Mouse (Mus musculus) bone marrow, adult 2 months (tissue): ENCODE data around the gene Orai1. TPM values are rescaled to one million over a fixed set of nuclear protein-coding genes. Genes with fewer than 3 reads are reported as not detected.

Experiments used
- H3K27ac ChIP-seq: fragments of 200-500 bp; 2 replicates; pipeline ENCODE4 v1.5.1; 2012; ENCODE audit warnings: low read depth, mild to moderate bottlenecking, control low read depth, inconsistent platforms, low read length; ENCODE audit not compliant: control insufficient read depth, poor library complexity, insufficient read depth
- H3K4me1 ChIP-seq: fragments of 200-500 bp; 2 replicates; pipeline ENCODE4 v1.6.1; 2011; ENCODE audit warnings: low read length; ENCODE audit not compliant: control insufficient read depth, insufficient read depth
- H3K4me3 ChIP-seq: fragments of 200-500 bp; replicated peaks from 2 replicates; pipeline ENCODE3; 2011; ENCODE audit warnings: mild to moderate bottlenecking, low read depth, low read length, control low read depth; ENCODE audit not compliant: control insufficient read depth
- CTCF ChIP-seq: fragments of 200-500 bp; IDR thresholded peaks from 2 replicates; pipeline ENCODE4 v1.5.1; 2011; ENCODE audit warnings: low read length, control low read depth; ENCODE audit not compliant: control insufficient read depth, insufficient read depth
- POLR2A ChIP-seq: fragments of 200-500 bp; IDR thresholded peaks from 2 replicates; pipeline ENCODE4 v1.6.1; 2011; ENCODE audit warnings: low read depth, mild to moderate bottlenecking, control low read depth, low read length, borderline replicate concordance; ENCODE audit not compliant: control insufficient read depth
- WGBS: fragments of 180-500 bp; shearing (Covaris S2); methylation state at CpG from one replicate; pipeline ENCODE4 v1.1.7; 2018; 5-methylcytosine and 5-hydroxymethylcytosine counted together
- polyA plus RNA-seq: library from polyadenylated mRNA; stranded (reverse); fragments of >200 nt; gene quantifications from 2 replicates; pipeline ENCODE4 v1.2.4, GENCODE M21; 2011; ENCODE audit warnings: low replicate concordance; ENCODE audit not compliant: missing spikeins, insufficient read depth, insufficient read length

The Orai1 gene
- polyA plus RNA-seq, 1 experiment: 30.8 TPM

GRCm38 (mm10) chr5:123033646-123034160, 18.8 kb downstream of the Orai1 start:
- Histone ChIP-seq H3K27ac (no peak overlapping the region), H3K4me1 (peaks cover 3% of the 10 kb centered on the region), H3K4me3 (no peak overlapping the region)
- 62% methylated on average over 7 of the region's 7 CpGs for WGBS
- TF ChIP-seq CTCF (no peak), POLR2A (no peak)

GRCm38 (mm10) chr5:123035089-123035488, 20.2 kb downstream of the Orai1 start:
- 84% methylated on average over 4 of the region's 4 CpGs for WGBS
- peaks cover 4% of the 10 kb centered on the region for H3K4me1 ChIP-seq
- H3K27ac ChIP-seq: no peak overlapping the region
- TF ChIP-seq POLR2A (no peak), CTCF (no peak)
- no peak overlapping the region for H3K4me3 ChIP-seq

- Histone ChIP-seq H3K4me1 (peaks cover 6% of the 10 kb centered on the region), H3K27ac (no peak overlapping the region), H3K4me3 (no peak overlapping the region)
- TF ChIP-seq POLR2A (no peak), CTCF (no peak)
- WGBS: 21% methylated on average over 6 of the region's 6 CpGs
Measured at GRCm38 (mm10) chr5:123035564-123035963, 20.7 kb downstream of the Orai1 start.

- Histone ChIP-seq H3K4me1 (peaks cover 7% of the 10 kb centered on the region), H3K4me3 (no peak overlapping the region), H3K27ac (no peak overlapping the region)
- no peak for TF ChIP-seq CTCF
- TF ChIP-seq POLR2A: no peak
- WGBS: 10% methylated on average over 5 of the region's 5 CpGs
Measured at GRCm38 (mm10) chr5:123038115-123038514, 23.2 kb downstream of the Orai1 start.

- TF ChIP-seq CTCF: peak; percentile 21; the same call in 1 of the 2 replicates
- TF ChIP-seq POLR2A: peak; percentile 79
- H3K27ac ChIP-seq: peak overlapping the region; percentile 50
- WGBS: 3% methylated on average over 25 of the region's 25 CpGs
- peaks cover 7% of the 10 kb centered on the region for H3K4me1 ChIP-seq
- peak overlapping the region; percentile 63 for H3K4me3 ChIP-seq
Measured at GRCm38 (mm10) chr5:123039120-123039752, 24.4 kb downstream of the Orai1 start.

GRCm38 (mm10) chr5:123040796-123041195, 25.9 kb downstream of the Orai1 start:
- no peak overlapping the region for H3K4me3 ChIP-seq
- 3% methylated on average over 7 of the region's 7 CpGs for WGBS
- no peak overlapping the region for H3K27ac ChIP-seq
- H3K4me1 ChIP-seq: peaks cover 7% of the 10 kb centered on the region
- no peak for TF ChIP-seq CTCF
- no peak for TF ChIP-seq POLR2A

GRCm38 (mm10) chr5:123043856-123044255, 29.0 kb downstream of the Orai1 start:
- Histone ChIP-seq H3K4me3 (no peak overlapping the region), H3K4me1 (peaks cover 3% of the 10 kb centered on the region; the same call in 1 of the 2 replicates), H3K27ac (no peak overlapping the region)
- TF ChIP-seq CTCF (peak; percentile 56), POLR2A (no peak)
- 23% methylated on average over 7 of the region's 7 CpGs for WGBS

- TF ChIP-seq POLR2A: no peak
- peak; percentile 74 for TF ChIP-seq CTCF
- H3K4me3 ChIP-seq: no peak overlapping the region
- H3K4me1 ChIP-seq: peaks cover 1% of the 10 kb centered on the region
- WGBS: 25% methylated on average over 9 of the region's 9 CpGs
- H3K27ac ChIP-seq: no peak overlapping the region
Measured at GRCm38 (mm10) chr5:123045561-123046295, 30.9 kb downstream of the Orai1 start.
